Mouse (Mus musculus): ENCODE data around the gene Tm9sf3. TPM values are rescaled to one million over a fixed set of nuclear protein-coding genes. Genes with fewer than 3 reads are reported as not detected.

Tm9sf3 gene
- total and polyA plus RNA-seq, 3 experiments: 34.3 to 114 (median 103) TPM

GRCm38 (mm10) chr19:41288568-41288967 is 24.8 kb upstream of the Tm9sf3 start:
- no peak for TF ChIP-seq TAL1 (IDR thresholded peaks at IDR 0.05; ENCODE audit: low read length)
- TF ChIP-seq KAT2A (conservative IDR thresholded peaks at IDR 0.05; ENCODE audit: low read depth, low read length): no peak
- TF ChIP-seq E2F4 (IDR thresholded peaks at IDR 0.05; ENCODE audit: borderline replicate concordance, low read depth, low read length): no peak
- DNase-seq (ENCODE audit: low read depth, low spot score): no peak
- Histone ChIP-seq H3K9me3 (replicated peaks; ENCODE audit: insufficient read depth, low read length) (no peaks in the 10 kb centered on the region), H3K27ac (ENCODE audit: control insufficient read depth, low read depth, low read length) (no peak overlapping the region), H3K27me3 (ENCODE audit: control insufficient read depth in 1 of 2, insufficient read depth in 2 of 2, low read length in 2 of 2) (no peaks in the 10 kb centered on the region; a peak in 1 of 4 replicates), H3K4me3 (ENCODE audit: control insufficient read depth in 1 of 2, insufficient read depth in 1 of 2, low read depth in 2 of 2, low read length in 2 of 2) (no peak overlapping the region), H3K79me2 (ENCODE audit: control insufficient read depth, insufficient read depth, low read length, poor library complexity) (no peaks in the 10 kb centered on the region), H3K36me3 (ENCODE audit: control insufficient read depth in 1 of 2, insufficient read depth in 2 of 2, low read length in 2 of 2) (no peaks in the 10 kb centered on the region), H3K9ac (ENCODE audit: control insufficient read depth, low read depth, low read length, poor library complexity, severe bottlenecking) (no peak overlapping the region), H3K4me1 (ENCODE audit: control insufficient read depth in 1 of 2, insufficient read depth in 2 of 2, low read length in 2 of 2) (no peaks in the 10 kb centered on the region)

GRCm38 (mm10) chr19:41287224-41287623 is 23.4 kb upstream of the Tm9sf3 start:
- Histone ChIP-seq H3K9ac (ENCODE audit: control insufficient read depth, low read depth, low read length, poor library complexity, severe bottlenecking) (no peak overlapping the region), H3K4me1 (ENCODE audit: control insufficient read depth in 1 of 2, insufficient read depth in 2 of 2, low read length in 2 of 2) (no peaks in the 10 kb centered on the region), H3K9me3 (replicated peaks; ENCODE audit: insufficient read depth, low read length) (no peaks in the 10 kb centered on the region), H3K27ac (ENCODE audit: control insufficient read depth, low read depth, low read length) (no peak overlapping the region), H3K79me2 (ENCODE audit: control insufficient read depth, insufficient read depth, low read length, poor library complexity) (no peaks in the 10 kb centered on the region), H3K27me3 (ENCODE audit: control insufficient read depth in 1 of 2, insufficient read depth in 2 of 2, low read length in 2 of 2) (no peaks in the 10 kb centered on the region; a peak in 1 of 4 replicates), H3K4me3 (ENCODE audit: control insufficient read depth in 1 of 2, insufficient read depth in 1 of 2, low read depth in 2 of 2, low read length in 2 of 2) (no peak overlapping the region), H3K36me3 (ENCODE audit: control insufficient read depth in 1 of 2, insufficient read depth in 2 of 2, low read length in 2 of 2) (no peaks in the 10 kb centered on the region)
- TF ChIP-seq NELFE (IDR thresholded peaks at IDR 0.05; ENCODE audit: low read depth, low read length): no peak
- TF ChIP-seq MAZ (IDR thresholded peaks at IDR 0.05; ENCODE audit: low read depth, low read length): no peak
- TF ChIP-seq UBTF (IDR thresholded peaks at IDR 0.05; ENCODE audit: borderline replicate concordance, insufficient read depth, low read depth, low read length): no peak
- TF ChIP-seq MXI1 (IDR thresholded peaks at IDR 0.05; ENCODE audit: low read depth, low read length): no peak
- no peak for TF ChIP-seq E2F4 (IDR thresholded peaks at IDR 0.05; ENCODE audit: borderline replicate concordance, low read depth, low read length)
- no peak for TF ChIP-seq JUND (IDR thresholded peaks at IDR 0.05; ENCODE audit: low read depth, low read length)
- no peak for TF ChIP-seq POLR2AphosphoS2 (IDR thresholded peaks at IDR 0.05; ENCODE audit: low read length)
- no peak for TF ChIP-seq ELF1 (IDR thresholded peaks at IDR 0.05; ENCODE audit: low read depth, low read length)
- TF ChIP-seq GATA1 (IDR thresholded peaks at IDR 0.05; ENCODE audit: low read depth, low read length): no peak
- no peak for TF ChIP-seq ZKSCAN1 (IDR thresholded peaks at IDR 0.05; ENCODE audit: low read depth, low read length)
- no peak for TF ChIP-seq EP300 (IDR thresholded peaks at IDR 0.05; ENCODE audit: low read depth in 1 of 2, low read length in 2 of 2)
- no peak for TF ChIP-seq MYC (IDR thresholded peaks at IDR 0.05; ENCODE audit: low read depth, low read length)
- TF ChIP-seq CTCF (IDR thresholded peaks at IDR 0.05 in 2 of 3, conservative IDR thresholded peaks at IDR 0.05 in 1 of 3; ENCODE audit: control insufficient read depth in 1 of 3, insufficient read depth in 1 of 3, low read depth in 2 of 3, low read length in 3 of 3, poor library complexity in 1 of 3, severe bottlenecking in 1 of 3): no peak
- TF ChIP-seq NRF1 (IDR thresholded peaks at IDR 0.05; ENCODE audit: insufficient read depth, low read depth, low read length, poor library complexity, severe bottlenecking): no peak
- no peak for TF ChIP-seq MAFK (IDR thresholded peaks at IDR 0.05; ENCODE audit: borderline replicate concordance, low read depth, low read length)
- no peak for TF ChIP-seq MAX (IDR thresholded peaks at IDR 0.05; ENCODE audit: low read length)
- no peak for TF ChIP-seq USF2 (IDR thresholded peaks at IDR 0.05; ENCODE audit: borderline replicate concordance in 1 of 2, insufficient read depth in 1 of 2, low read depth in 1 of 2, low read length in 2 of 2)
- no peak for TF ChIP-seq CHD2 (IDR thresholded peaks at IDR 0.05; ENCODE audit: low read length)
- no peak for TF ChIP-seq RAD21 (IDR thresholded peaks at IDR 0.05; ENCODE audit: low read depth, low read length)
- no peak for DNase-seq (ENCODE audit: low read depth, low spot score)
